Mouse (Mus musculus): ENCODE results near the gene Adat1. TPM values are rescaled to one million over a fixed set of nuclear protein-coding genes. Genes with fewer than 3 reads are reported as not detected.

Gene Adat1
- polyA plus RNA-seq, 1 experiment from 2014 or later, result 12.2 TPM

DNA sequence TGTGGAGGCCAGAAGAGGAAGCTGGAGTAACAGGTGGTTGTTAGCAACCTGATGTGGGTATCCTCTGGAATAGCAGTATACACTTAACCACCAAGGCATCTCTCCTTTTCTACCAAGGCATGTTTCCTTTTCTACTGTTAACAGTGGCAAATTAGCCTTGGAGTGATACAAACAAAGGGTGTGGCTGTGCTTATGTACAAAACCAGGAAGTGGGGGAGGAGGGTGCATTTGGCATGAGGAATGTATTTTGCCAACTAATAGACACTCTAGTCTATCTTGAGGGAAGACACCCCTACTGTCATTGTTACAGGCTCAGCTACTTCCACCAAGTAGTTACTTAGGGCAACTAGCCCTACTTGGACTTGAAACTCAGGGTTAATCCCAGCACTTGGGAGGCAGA lies 12.7 kb upstream of the Adat1 start:
- Histone ChIP-seq H3K4me3 (no peak overlapping the region), H3K9ac (no peak overlapping the region), H3K36me3 (peaks cover 64% of the 10 kb centered on the region), H3K4me1 (no peaks in the 10 kb centered on the region), H3K4me2 (replicated peaks) (no peak overlapping the region), H3K27ac (no peak overlapping the region), H3K27me3 (no peaks in the 10 kb centered on the region), H3K9me3 (replicated peaks) (no peaks in the 10 kb centered on the region)
- ATAC-seq (ENCODE audit: low FRiP score), result no peak

DNA sequence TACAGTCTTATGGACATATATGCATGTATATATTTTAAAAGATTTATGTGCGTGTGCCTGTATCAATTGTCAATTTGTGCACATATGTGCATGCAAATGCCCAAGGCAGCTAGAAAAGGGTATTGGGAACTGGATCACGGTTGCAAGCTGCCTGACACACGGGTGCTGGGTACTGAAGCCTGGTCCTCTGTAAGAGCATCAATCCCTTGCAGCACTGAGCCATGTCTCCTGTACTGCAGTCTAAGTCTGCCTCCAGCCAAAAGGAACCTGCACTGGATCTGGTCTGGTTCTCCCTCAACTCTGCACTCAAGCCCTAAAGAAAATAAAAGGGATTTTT lies 569 bp upstream of the Adat1 start:
- WGBS, result 81% methylated on average over 3 of the region's 3 CpGs

DNA sequence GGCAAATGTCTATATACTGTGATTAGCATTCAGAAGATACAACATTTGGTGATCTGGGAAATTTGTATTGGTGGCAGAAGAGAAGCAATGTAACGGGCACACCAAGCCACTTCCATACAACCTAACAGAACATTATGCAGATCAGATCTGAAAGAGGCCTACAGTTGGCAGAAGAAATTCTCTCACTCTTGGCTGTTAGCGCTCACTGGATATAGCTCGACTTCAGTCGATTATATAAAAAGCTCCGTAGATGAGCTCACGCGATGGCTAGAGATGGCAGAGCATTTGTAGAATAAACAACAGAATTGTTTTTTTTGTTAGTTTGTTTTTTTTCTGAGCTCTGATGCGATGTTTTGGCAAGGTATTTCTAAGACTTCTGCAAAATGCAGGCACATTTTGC lies 824 bp downstream of the Adat1 start:
- no peak for ATAC-seq (ENCODE audit: low FRiP score)
- no peak overlapping the region for H3K27ac ChIP-seq
- peak overlapping the region; percentile 87 for H3K9ac ChIP-seq
- H3K4me2 ChIP-seq (replicated peaks), result peak overlapping the region; percentile 70
- H3K4me1 ChIP-seq, result peaks cover 8% of the 10 kb centered on the region
- 75% methylated on average over 8 of the region's 8 CpGs for WGBS
- H3K27me3 ChIP-seq, result no peaks in the 10 kb centered on the region
- H3K9me3 ChIP-seq (replicated peaks), result no peaks in the 10 kb centered on the region
- peak overlapping the region; percentile 75 for H3K4me3 ChIP-seq
- peaks cover 59% of the 10 kb centered on the region for H3K36me3 ChIP-seq

More for the DNA sequence above, 569 bp upstream of the Adat1 start:
- H3K9ac ChIP-seq, result no peak overlapping the region
- H3K4me3 ChIP-seq, result no peak overlapping the region
- H3K27ac ChIP-seq, result no peak overlapping the region
- H3K4me2 ChIP-seq (replicated peaks), result peak overlapping the region; percentile 70; the same call in 1 of the 2 replicates
- no peaks in the 10 kb centered on the region for H3K9me3 ChIP-seq (replicated peaks)
- peaks cover 62% of the 10 kb centered on the region for H3K36me3 ChIP-seq
- H3K4me1 ChIP-seq, result peaks cover 8% of the 10 kb centered on the region
- peak; percentile 35; the same call in 1 of the 2 replicates for ATAC-seq (ENCODE audit: low FRiP score)
- H3K27me3 ChIP-seq, result no peaks in the 10 kb centered on the region

DNA sequence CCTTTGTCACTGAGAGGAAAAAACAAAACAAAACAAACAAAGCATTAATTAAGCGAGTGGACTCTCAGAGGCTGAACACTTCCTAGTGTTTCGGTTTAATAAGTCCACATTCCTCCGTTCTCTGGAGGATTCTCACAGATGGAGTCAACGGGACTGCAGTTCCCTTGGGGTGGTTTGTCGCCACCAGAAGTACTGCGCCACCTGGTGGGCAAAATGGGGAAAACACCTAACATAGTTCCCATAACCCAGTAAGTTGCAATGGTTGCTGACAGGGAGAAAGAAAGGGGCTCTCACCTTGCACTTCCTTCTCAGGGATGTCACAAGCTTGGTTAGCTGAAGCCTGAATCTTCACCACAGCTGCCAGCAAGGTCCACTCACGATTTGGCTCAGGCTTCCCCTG lies 2.2 kb downstream of the Adat1 start:
- peaks cover 8% of the 10 kb centered on the region for H3K4me1 ChIP-seq
- peaks cover 56% of the 10 kb centered on the region for H3K36me3 ChIP-seq
- no peaks in the 10 kb centered on the region for H3K9me3 ChIP-seq (replicated peaks)
- no peak overlapping the region for H3K27ac ChIP-seq
- no peak overlapping the region for H3K4me2 ChIP-seq (replicated peaks)
- H3K9ac ChIP-seq, result no peak overlapping the region
- no peak overlapping the region for H3K4me3 ChIP-seq
- no peak for ATAC-seq (ENCODE audit: low FRiP score)
- 19% methylated on average over 7 of the region's 7 CpGs for WGBS
- no peaks in the 10 kb centered on the region for H3K27me3 ChIP-seq

DNA sequence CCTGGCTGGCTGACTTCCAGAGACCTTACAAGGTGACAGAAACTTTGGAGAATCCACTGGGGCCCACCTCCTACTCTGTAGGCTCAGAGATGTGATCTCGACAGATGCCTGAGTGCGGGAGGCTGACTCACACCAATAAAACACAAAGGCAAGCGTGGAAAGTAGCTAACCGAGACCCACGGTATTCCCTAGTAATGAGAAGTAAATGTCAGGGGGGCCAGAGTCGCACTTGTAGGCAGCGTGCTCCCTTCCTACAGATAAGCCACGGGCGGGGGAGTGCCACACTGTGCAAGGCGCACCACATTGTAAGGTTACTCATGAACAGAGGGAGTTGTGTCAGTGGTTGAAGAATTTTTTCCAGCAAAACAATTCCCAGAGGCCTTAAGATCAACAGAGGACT lies 7.6 kb downstream of the Adat1 start:
- WGBS, result 90% methylated on average over 10 of the region's 10 CpGs
- Histone ChIP-seq H3K27ac (no peak overlapping the region), H3K27me3 (no peaks in the 10 kb centered on the region), H3K4me2 (replicated peaks) (no peak overlapping the region), H3K9me3 (replicated peaks) (no peaks in the 10 kb centered on the region), H3K36me3 (peaks cover 65% of the 10 kb centered on the region), H3K4me1 (no peaks in the 10 kb centered on the region), H3K4me3 (no peak overlapping the region), H3K9ac (no peak overlapping the region)
- no peak for ATAC-seq (ENCODE audit: low FRiP score)

- no peak for ATAC-seq (ENCODE audit: low FRiP score)
- Histone ChIP-seq H3K27me3 (no peaks in the 10 kb centered on the region), H3K4me3 (no peak overlapping the region), H3K9me3 (replicated peaks) (no peaks in the 10 kb centered on the region), H3K27ac (no peak overlapping the region), H3K36me3 (peaks cover 56% of the 10 kb centered on the region), H3K4me2 (replicated peaks) (no peak overlapping the region), H3K4me1 (no peaks in the 10 kb centered on the region), H3K9ac (no peak overlapping the region)
- 81% methylated on average over 7 of the region's 7 CpGs for WGBS
These were observed 10.0 kb downstream of the Adat1 start for GRCm38 (mm10) chr8:111982116-111982515.

DNA sequence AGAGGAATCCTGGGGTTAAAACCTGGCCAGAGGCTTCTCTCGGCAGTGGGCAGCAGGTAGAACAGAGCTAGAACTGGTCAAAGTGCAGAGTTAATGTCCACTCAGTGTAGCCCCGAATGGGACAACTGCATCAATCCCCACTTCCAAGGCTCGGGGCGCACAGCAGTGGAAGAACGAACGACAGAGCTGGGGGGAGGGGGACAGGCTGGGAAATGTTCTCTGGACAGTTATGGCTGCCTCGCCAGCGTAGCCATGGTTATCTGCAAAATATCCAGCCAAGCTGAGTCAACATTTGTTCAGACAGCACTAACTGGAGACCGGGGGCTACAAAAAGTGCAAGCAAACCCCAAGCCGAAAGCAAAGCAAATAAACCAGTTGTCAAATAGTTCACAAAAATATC lies 14.0 kb downstream of the Adat1 start:
- H3K27me3 ChIP-seq, result no peaks in the 10 kb centered on the region
- ATAC-seq (ENCODE audit: low FRiP score), result no peak
- H3K4me3 ChIP-seq, result no peak overlapping the region
- no peak overlapping the region for H3K9ac ChIP-seq
- H3K4me2 ChIP-seq (replicated peaks), result no peak overlapping the region
- no peak overlapping the region for H3K27ac ChIP-seq
- H3K4me1 ChIP-seq, result no peaks in the 10 kb centered on the region
- peaks cover 57% of the 10 kb centered on the region for H3K36me3 ChIP-seq
- WGBS, result 74% methylated on average over 10 of the region's 10 CpGs
- no peaks in the 10 kb centered on the region for H3K9me3 ChIP-seq (replicated peaks)

DNA sequence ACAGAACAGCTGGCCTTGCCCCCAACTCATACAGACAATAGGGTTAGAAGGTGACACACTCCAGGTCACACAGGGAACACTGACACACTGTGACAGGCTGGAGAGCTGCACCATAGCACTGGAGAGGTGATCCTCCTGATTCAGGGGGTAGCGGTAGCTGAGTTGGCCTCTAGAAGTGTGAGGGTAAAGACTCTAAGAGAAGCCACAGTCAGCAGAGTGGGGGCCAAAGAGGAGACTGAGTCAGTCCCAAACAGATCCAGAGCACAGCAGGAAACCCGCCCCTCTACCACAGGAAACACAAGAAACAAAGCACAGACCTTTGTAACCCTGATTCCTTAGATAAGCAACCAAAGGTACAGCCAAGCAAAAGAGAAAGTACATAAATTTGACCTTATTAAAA lies 15.8 kb downstream of the Adat1 start:
- Histone ChIP-seq H3K9ac (no peak overlapping the region), H3K4me3 (no peak overlapping the region), H3K27ac (no peak overlapping the region), H3K36me3 (peaks cover 50% of the 10 kb centered on the region), H3K9me3 (replicated peaks) (no peaks in the 10 kb centered on the region), H3K4me2 (replicated peaks) (no peak overlapping the region), H3K4me1 (no peaks in the 10 kb centered on the region), H3K27me3 (no peaks in the 10 kb centered on the region)
- ATAC-seq (ENCODE audit: low FRiP score), result no peak
- 89% methylated on average over 2 of the region's 2 CpGs for WGBS

GRCm38 (mm10) chr8:111975706-111976105 lies 16.4 kb downstream of the Adat1 start:
- Histone ChIP-seq H3K36me3 (peaks cover 51% of the 10 kb centered on the region), H3K9me3 (replicated peaks) (no peaks in the 10 kb centered on the region), H3K4me1 (no peaks in the 10 kb centered on the region), H3K27ac (no peak overlapping the region), H3K27me3 (no peaks in the 10 kb centered on the region), H3K4me2 (replicated peaks) (no peak overlapping the region), H3K4me3 (no peak overlapping the region), H3K9ac (no peak overlapping the region)
- 89% methylated on average over 2 of the region's 2 CpGs for WGBS
- ATAC-seq (ENCODE audit: low FRiP score), result no peak

DNA sequence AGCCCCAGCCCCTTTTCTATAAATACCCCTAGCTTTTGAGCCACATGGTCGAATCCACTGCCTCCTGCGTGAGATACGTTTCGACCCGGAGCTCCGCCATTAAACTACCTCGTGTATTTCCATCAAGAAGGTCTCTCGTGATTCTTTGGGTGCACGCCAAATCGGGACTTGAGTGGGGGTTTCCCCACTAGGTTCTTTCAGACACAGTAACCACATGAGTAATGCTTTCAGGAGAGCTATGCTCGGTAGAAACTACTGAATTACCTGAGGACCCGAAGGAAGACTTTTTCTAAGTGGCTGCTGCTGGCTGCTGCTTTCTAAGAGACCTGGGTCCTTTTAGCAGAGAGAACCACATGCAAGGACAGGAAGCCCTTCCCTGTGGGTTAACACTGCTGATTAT lies 18.0 kb downstream of the Adat1 start:
- no peak overlapping the region for H3K4me2 ChIP-seq (replicated peaks)
- H3K36me3 ChIP-seq, result peaks cover 49% of the 10 kb centered on the region
- ATAC-seq (ENCODE audit: low FRiP score), result no peak
- H3K9me3 ChIP-seq (replicated peaks), result no peaks in the 10 kb centered on the region
- H3K9ac ChIP-seq, result no peak overlapping the region
- 95% methylated on average over 12 of the region's 12 CpGs for WGBS
- H3K27me3 ChIP-seq, result no peaks in the 10 kb centered on the region
- no peaks in the 10 kb centered on the region for H3K4me1 ChIP-seq
- no peak overlapping the region for H3K27ac ChIP-seq
- no peak overlapping the region for H3K4me3 ChIP-seq

- WGBS, result 42% methylated on average over 5 of the region's 5 CpGs
- Histone ChIP-seq H3K27me3 (no peaks in the 10 kb centered on the region), H3K9me3 (replicated peaks) (no peaks in the 10 kb centered on the region), H3K4me3 (no peak overlapping the region), H3K36me3 (peaks cover 22% of the 10 kb centered on the region), H3K9ac (no peak overlapping the region), H3K4me1 (no peaks in the 10 kb centered on the region), H3K4me2 (replicated peaks) (no peak overlapping the region), H3K27ac (no peak overlapping the region)
- no peak for ATAC-seq (ENCODE audit: low FRiP score)
These were observed 23.1 kb downstream of the Adat1 start for GRCm38 (mm10) chr8:111968991-111969390.

- Histone ChIP-seq H3K9me3 (replicated peaks) (no peaks in the 10 kb centered on the region), H3K27ac (no peak overlapping the region), H3K36me3 (peaks cover 18% of the 10 kb centered on the region), H3K4me3 (no peak overlapping the region), H3K4me1 (no peaks in the 10 kb centered on the region), H3K9ac (no peak overlapping the region), H3K4me2 (replicated peaks) (no peak overlapping the region), H3K27me3 (no peaks in the 10 kb centered on the region)
- ATAC-seq (ENCODE audit: low FRiP score), result no peak
- 82% methylated on average over 10 of the region's 10 CpGs for WGBS
These were observed 23.6 kb downstream of the Adat1 start for GRCm38 (mm10) chr8:111968541-111968940.

DNA sequence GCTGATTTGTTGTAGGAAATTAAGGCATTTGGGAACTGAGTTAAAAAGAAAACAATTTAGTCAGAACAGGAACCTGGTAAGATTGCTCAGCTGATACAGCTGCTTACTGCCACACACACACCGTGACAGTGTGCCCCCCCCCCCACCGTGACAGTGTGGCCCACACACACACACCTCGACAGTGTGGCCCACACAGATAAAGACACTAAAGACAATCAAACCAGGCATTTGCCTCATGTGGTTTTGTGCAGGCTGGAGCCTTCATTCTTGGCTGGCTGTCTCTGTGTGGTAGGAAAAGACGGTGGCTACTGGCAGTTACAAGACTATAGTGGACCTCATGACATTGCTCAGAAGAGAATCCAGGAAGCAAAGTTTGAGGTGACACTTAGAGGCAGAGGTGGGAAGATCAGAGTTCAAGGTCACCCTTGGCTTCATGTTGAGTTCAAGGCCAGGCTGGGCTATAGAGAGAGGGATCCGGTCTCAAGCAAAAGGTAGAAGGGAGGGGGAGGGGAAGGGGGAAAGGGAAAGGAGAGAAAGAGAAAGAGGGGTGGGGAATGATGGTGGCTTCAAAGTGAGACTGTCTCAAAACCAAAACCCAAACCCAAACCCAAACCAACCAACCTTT lies 24.7 kb downstream of the Adat1 start:
- H3K4me1 ChIP-seq, result 0 out of 2 replicates have a peak, but pooled peaks cover 2% of the 10 kb centered on the region
- H3K4me3 ChIP-seq, result no peak overlapping the region
- WGBS, result 86% methylated on average over 5 of the region's 5 CpGs
- H3K27ac ChIP-seq, result no peak overlapping the region
- ATAC-seq (ENCODE audit: low FRiP score), result no peak
- no peaks in the 10 kb centered on the region for H3K27me3 ChIP-seq
- H3K4me2 ChIP-seq (replicated peaks), result no peak overlapping the region
- no peaks in the 10 kb centered on the region for H3K9me3 ChIP-seq (replicated peaks)
- no peak overlapping the region for H3K9ac ChIP-seq
- H3K36me3 ChIP-seq, result peaks cover 13% of the 10 kb centered on the region

Measured in hindbrain, embryonic 12.5 days (tissue).